Mouse (Mus musculus) cerebellum, postnatal 4 days (tissue): ENCODE data around the gene Slc7a1.

ENCODE experiments used
- DNase-seq, 2 experiments: peaks; one replicate each; pipeline ENCODE4 v3.0.0; 2022; ENCODE audit warnings: low spot score in 2 of 2, mixed read lengths in 1 of 2

Slc7a1 gene

GRCm38 (mm10) chr5:148399660-148400443 lies at the start of gene Slc7a1:
Gene Slc7a1, minus strand, starts transcription at chr5:148399904.
- DNase-seq = peak; percentile 66 to 81

GRCm38 (mm10) chr5:148444974-148445373 lies 45.3 kb upstream of the Slc7a1 start:
- DNase-seq = no peak

DNA sequence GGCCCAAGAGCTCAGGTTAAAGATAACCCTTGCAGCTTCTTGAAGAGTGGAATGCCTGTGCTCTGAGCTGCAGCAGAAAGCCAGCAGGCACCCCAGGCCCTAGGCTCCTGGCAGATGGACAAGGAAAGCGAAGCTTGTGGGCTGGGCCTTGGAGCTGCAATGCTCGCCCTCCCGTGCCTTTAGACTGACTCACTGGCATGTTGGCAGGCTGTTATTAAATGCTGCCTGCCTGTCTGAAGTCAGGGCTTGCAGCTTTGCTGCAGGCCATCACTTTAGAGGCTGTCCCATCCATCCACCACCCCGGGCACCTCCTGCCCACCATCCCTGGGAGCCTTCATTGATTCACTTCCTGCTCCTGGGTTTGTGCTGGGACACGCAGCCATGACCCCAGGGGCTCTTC lies 44.0 kb upstream of the Slc7a1 start:
- DNase-seq = peak in 1 of 2 experiments; percentile 48

DNA sequence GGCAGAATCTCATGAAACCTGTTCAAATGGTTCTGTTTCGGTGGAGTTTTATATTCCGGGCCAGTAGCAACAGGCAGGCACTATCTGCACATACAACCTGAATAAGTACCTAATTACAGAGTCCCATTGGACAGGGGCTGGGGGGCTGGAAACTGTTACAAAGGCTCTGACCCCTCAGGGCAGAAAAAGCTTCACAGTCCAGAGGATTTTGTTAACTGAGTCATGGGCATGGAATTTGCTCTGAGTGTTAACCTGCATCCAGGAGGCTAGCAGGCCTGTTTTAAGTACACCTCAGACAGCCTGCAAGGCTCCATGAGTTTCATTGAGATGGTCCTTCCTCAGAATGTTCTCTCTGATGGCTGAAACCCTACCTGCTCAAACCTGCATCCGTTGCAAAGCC lies 36.0 kb upstream of the Slc7a1 start:
- DNase-seq = no peak

DNA sequence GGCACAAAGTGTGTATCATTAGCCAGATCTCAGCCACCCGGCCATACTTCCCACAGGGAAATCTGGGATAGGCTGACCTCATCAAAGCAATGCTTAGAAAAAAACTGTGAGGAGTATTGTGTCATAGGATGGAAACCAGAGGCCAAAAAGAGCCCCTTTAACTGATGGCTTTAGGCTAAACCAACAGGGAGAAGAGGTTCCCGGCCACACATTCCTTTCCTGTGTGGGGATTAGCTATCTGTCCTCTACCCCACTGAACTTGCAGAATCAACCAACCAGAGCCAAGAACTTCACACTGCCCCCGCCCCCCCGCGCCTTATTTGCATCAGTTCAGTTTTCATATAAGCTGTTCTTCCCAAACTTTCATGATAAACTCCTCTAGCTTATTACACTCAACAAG lies 32.4 kb upstream of the Slc7a1 start:
- DNase-seq = no peak

DNA sequence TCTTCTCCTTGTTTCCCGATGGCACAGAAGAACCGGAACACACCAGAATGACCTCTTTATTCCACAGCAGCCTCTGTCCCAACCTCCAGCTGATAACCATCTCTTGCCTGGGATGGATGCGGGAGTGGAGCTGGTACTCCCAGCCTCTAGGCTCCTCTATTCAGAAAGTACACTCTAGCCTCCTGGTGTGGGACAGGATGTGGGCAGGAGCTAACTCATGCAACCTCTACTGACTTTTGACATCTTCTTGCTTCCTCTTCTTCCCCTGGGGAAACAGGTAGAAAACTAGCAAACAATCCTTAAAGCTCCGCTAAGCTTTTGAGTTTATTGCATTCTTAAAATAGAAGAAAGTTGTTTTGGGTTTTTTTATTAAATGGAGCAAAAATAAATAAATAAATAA lies 29.1 kb upstream of the Slc7a1 start:
- DNase-seq = no peak

GRCm38 (mm10) chr5:148425136-148425535 lies 25.4 kb upstream of the Slc7a1 start:
- DNase-seq = no peak

GRCm38 (mm10) chr5:148421326-148421725 lies 21.6 kb upstream of the Slc7a1 start:
- DNase-seq = no peak

GRCm38 (mm10) chr5:148419112-148419526 lies 19.4 kb upstream of the Slc7a1 start:
- DNase-seq = peak in 1 of 2 experiments; percentile 17

DNA sequence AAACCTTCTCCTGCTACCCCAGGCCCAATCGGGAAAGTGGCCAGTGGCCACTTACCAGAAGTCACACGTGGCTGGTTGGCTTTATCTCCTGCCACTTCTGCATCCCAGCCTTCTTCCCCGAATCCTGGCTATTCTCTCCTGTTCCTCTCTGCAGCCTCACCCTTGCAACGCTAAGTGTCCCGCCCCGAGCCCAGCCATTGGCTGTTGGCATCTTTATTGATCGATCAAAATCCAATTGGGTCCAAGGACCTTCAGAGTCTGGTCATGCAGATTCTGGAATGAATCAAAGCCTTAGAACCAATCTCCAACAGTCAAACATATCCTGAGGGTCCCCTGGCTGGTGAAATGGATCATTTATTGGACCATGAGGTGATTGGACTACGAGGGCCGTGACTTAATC lies 18.7 kb upstream of the Slc7a1 start:
- DNase-seq = no peak

DNA sequence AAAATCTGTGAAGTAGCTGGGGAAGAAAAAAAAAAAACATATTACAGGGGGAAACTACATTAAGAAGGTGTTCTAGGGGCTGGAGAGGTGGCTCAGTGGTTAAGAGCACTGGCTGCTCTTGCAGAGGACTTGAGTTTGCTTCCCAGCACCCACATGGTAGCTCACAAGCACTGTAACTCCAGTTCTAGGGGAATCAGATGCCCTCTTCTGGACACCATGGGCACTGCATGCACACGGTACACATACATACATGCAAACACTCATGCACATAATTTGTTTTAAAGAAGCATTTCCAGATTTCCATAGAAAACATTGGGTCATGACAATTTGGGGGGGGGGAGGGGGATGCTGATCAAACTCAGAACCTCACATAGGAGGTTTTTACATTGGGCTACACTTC lies 18.1 kb upstream of the Slc7a1 start:
- no peak for DNase-seq

DNA sequence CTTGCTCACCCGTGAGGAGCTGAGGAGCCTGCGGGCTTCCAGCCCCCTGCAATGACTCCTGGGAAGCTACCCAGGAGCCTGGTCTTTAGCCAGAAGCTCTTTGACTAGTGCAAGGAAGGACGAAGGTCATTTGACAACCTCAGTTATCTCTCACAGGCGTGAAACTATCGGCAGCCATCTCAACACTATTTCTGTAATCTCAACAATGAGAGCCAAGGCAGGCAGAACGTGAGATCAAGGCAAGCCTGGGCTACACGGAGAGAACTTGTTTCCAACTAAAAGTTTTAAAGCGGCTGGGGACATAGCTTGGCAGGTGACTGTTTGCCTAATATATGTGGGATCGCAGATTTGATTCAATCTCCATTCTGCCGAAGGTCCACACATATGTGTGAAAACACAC lies 16.8 kb upstream of the Slc7a1 start:
- no peak for DNase-seq

DNA sequence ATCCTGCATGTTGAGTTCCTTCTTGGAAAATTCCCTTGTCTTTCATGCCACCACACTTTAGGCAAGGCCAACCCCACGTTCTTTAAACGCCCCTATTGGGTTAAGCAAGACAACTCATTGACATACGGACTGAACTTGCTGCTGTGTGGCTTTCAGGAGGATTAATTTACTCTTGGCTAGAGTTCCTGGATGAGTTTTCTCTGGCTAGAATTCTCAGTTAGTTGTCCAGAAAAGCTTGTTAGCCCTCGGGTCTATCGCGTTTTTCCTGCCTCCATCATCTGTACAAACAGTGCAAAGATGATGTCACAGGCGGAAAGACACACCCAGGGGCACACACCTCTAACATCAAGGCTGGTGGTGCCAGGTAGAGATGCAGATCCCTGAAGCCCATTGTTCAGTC lies 14.5 kb upstream of the Slc7a1 start:
- DNase-seq = no peak

- DNase-seq = no peak
These were observed 12.8 kb upstream of the Slc7a1 start for GRCm38 (mm10) chr5:148412504-148412903.

DNA sequence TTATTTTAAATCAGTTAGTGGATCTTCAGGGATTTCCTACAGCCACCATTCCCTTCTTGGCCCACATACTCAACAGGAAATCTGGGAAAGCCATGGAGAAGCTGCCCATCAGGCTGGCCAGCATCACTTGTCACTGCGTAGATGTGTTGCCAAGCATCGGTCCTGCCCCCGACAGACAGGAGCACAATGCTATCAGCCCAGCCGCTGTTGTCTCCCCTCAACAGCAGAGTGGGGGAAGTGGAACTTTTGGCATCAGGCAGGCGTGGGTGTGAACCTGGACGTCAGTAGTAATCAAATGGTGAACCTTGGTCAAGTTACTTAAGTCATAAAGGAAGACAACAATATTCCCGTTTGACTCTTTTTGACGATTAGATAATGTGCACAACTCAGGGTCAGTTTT lies 9.8 kb upstream of the Slc7a1 start:
- DNase-seq = no peak

DNA sequence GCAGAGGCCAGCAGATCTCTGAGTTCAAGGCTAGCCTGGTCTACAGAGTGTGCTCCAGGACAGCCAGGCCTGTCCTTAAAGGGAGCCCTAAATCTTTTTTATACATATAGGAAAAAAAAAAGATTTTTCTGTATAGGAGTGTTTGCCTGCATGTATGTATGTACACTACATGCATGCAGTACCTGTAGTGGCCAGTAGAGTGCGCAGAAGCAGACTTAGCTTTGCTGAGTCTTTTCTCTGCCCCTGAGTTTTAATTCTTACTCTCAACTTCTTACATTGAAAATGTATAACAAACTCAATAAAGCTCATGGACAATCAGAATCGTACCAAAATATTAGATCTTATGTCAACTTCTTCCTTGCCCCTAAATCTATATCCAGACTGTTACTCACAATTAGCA lies 7.2 kb upstream of the Slc7a1 start:
- DNase-seq = no peak

- DNase-seq = no peak
These were observed 4.8 kb upstream of the Slc7a1 start for GRCm38 (mm10) chr5:148404548-148404947.

GRCm38 (mm10) chr5:148402641-148403040 lies 2.9 kb upstream of the Slc7a1 start:
- DNase-seq = no peak

- DNase-seq = peak in 1 of 2 experiments; percentile 39
These were observed 691 bp downstream of the Slc7a1 start for GRCm38 (mm10) chr5:148398766-148399659.

DNA sequence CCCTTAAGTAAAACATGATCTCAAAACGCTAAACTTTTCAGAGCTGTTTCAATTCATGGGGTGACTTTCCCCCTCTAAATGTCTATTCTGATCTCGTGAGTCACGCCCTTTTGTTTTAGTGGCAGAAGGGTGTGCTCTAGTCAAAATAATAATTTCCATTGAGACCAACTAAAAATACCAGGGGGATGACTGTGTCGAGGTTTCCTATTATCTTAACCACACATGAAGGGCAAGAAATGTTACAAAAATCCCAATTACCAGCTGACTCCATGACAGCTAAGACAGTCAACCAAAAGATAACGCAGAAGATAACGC lies 1.3 kb downstream of the Slc7a1 start:
- no peak for DNase-seq

DNA sequence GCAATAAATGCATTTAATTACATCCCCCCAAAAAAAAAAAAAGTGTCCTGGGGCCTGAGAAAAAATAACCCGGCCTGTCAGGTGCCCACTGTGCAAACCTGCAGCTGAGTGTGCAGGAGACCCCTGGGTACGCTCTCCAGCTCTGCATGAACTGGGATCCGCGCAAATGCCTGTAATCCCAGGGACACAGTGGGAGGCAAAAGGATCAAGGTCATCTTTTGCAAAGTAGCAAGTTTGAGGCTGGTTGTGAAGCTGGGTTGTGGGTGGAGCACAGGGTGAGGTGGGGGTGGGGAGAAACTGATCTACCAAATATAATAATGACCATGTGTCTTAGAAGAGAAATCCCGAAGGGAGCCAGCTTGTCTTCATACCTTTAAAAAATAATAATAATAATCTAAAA lies 1.8 kb downstream of the Slc7a1 start:
- DNase-seq = no peak

DNA sequence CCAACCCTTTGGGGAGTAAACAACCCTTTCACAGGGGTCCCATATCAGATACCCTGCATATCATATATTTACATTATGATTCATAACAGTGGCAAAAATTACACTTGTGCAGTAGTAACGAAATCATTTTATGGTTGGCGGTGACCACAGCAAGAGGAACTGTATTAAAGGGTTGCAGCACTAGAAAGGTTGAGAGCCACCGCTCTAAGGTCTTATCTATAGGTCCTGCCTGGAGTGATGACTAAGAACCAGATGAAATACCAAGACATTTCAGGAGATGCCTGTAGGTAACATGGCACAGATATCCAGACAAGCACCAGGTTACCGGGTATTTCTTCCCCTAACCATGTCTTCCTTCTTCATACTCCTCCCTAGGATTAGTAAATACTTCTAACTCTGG lies 2.3 kb downstream of the Slc7a1 start:
- no peak for DNase-seq

DNA sequence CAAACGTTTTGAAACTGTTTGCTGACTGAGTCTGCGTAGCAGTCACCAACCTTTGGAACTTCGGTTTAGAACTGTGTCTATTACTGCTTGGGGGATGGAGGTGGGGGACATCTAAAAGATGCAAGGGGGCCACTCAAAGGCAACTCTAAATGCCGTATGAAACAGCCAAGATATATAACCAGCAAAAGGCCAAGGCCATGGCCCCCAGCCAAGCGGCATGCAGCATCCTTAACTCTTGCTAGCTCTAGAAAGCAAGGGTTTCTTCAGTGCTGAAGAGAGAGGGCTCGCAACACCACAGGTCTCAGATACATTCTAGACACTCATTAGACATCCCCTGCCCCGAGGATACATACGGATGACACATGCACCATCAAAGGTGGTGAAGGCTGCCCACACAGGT lies 6.4 kb downstream of the Slc7a1 start:
- DNase-seq = no peak
